Mouse (Mus musculus) lung, postnatal 36 days (tissue): ENCODE data around the gene Nfia.

Source experiments
- DNase-seq: peaks from one replicate; pipeline ENCODE4 v3.0.0; 2022; ENCODE audit warnings: mixed read lengths

The Nfia gene

DNA sequence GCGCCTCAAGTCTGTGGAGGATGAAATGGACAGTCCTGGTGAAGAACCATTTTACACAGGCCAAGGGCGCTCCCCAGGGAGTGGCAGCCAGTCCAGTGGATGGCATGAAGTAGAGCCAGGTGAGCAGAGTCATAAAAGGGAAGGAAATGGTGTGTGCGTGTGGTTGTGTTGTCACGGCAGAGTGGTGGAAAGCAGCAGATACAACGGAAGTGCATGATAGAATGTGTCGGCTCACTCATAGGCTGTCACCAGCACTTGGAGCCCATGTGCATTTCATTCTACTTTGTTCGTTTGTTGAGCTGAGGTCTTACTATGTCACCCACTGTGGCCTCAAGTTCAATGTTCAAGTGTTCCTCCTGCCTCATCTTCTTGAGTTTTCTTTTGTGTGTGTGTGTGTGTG lies 248.3 kb downstream of the Nfia start:
- DNase-seq, result no peak

DNA sequence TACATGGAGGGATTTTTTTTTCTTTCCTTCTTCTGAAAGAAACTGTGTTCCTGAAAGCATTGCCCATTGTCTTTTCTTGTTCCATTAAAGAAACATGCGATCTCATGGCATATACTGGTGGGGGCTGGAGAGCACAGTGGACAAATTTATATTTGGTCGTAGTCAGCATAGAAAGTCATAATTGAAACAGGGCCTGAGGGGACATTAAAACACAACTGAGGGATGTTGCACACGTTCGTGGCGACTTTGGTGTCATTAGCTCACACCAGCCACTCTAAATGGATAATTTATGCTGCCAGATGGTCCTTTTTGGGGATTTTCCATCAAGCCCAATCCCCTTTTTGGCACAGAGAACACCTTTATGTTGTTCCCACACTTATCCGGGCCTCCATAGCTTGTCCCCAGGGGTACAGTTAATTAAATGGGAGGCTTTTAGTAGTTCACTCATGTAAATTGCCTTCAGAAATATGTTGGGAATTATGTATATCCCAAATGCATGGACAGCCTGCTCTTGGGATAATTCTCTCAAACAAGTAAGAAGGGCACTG lies 250.8 kb downstream of the Nfia start:
- no peak for DNase-seq

DNA sequence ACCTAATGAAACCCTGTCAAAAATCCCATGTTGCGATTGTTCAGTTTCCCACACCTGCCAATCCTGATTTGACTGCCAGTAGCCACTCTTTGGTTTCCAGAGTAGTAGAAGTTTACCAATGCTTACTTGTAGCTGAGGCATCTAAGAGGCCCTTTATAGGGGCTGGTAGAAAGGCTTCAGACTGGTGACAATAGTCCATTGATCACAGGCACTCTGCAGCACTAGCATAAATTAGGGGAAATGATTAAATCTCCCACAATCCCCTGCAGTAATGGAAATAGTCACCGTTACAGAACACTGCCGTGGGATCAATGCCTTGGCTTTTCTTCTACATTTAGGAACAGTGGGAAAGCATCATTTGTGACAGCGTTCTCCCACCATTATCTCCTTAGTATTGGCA lies 254.9 kb downstream of the Nfia start:
- DNase-seq, result no peak

DNA sequence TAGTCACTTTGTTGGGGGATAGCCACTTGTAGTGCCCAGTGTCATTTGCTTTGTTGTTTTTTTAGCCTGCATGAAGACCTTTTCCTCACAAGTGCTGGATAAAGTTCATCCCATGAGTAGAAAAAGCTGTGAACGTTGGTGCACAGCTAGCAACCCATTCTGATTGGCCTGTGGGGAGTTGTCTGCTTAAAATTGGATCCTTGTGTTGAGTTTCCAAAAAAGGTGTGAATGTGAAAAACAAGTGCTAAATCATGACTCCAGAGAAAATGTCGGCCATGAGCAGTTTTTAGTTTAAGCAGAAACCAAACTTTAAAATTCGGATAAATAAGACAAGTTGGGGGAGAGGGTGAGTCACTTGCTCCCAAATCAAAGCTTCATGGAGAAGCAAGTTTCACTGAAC lies 259.3 kb downstream of the Nfia start:
- no peak for DNase-seq

DNA sequence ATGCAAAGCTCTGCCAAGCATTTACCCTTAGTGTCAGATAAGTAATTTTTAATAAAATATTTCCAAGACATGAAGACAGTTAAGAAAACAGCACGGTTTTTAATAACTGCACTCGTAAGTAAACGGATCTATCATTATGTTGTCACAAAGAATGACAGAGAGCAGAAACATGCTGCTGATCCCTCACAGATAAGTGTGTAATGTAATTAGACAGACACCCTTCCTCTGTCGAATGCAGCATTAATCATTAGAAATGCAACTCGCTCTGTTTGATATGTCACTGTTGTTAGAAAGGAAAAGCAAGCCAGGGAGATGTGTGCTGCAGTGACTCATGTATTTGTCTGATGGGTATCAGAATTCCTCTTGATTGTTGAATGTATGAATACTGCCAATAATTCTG lies 259.8 kb downstream of the Nfia start:
- DNase-seq, result no peak

DNA sequence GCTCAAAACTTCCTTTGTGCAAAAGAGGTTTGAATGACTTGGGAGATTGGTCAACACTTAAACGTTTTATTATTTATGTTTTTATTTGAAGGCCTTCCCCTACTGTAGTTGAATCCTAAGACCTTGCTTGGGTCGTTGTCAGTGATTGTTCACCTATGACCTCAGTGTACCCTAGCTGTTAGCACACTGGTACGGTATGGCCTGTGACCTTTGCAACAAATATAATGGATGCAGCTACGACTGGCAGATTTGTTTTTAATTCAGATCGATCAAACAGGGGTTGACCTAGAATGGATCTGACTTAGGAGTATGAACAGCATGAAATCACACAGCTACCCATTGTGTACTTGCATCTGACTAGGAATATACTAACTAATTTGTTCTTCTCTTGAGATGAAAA lies 266.6 kb downstream of the Nfia start:
- DNase-seq, result no peak

DNA sequence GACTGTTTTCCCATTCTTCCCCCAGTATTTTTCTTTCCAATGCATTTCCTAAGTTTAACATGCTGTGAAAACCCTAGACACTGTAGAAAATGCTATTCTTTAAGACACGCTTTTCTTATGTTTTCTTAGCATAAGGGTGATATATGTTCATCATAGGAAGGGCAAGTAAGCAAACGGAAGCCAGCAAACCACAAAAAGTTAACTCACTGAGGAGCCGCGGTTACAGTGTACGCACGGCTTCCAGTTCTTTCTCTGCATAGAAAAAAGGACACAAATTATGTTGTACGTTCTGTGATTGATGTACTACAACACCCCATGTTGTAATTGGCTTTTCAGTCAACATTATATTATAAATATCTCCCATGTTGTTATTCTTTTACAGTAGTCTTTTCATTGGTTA lies 267.6 kb downstream of the Nfia start:
- no peak for DNase-seq

DNA sequence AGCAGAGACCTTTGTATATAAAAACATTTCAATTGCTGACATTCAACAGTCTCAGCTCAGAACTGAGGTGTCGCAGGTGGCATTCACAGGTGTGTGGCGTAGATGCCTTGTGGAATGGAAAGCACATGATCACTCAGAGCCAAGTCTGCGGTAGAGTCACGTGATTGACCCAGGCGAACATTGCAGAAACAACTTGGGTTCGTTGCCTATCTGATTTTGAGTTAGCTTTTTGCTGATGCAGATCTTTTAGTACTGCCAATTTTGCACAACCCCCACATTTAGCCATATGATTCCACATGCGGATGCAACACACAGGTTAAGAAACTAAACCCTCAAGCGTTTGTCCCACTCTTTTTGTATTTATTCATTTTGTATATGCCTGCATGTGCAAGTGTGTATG lies 272.1 kb downstream of the Nfia start:
- DNase-seq, result no peak

DNA sequence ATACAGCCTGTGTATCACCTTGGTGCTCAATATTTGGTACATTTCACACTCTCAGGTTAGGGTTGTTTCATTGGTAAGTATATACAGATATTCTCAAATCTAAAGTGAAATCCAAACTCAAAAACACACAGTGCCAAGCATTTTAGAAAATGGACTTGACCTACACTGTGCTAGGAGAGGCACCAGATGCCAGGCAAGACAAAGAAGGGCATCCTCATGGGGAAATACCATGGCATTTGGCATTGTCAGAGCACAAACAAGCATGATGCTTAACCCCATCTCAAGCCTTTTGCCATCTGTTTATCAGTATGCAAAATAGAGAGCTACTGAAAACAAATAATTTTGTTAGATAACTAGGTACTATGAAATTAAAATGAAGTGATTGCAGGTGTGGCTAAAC lies 274.8 kb downstream of the Nfia start:
- no peak for DNase-seq

DNA sequence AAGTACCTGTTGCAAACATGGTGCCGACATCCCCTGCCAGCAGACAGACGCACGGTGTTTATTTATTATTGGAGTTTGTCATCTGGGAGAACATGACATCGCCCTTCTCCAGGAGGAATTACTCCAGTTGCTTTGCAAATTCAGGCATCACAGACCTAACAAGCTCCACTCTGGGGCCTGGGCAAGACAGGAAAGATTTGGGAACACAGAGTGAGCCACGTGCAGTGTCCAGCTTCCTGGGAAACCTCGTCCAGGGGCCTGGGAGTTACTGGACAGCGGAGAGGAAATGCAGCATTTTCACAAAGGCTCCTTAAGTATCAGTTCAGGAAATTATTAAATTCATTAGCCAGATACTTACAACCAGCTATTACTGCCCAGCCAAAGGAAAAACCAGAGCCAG lies 277.1 kb downstream of the Nfia start:
- no peak for DNase-seq

DNA sequence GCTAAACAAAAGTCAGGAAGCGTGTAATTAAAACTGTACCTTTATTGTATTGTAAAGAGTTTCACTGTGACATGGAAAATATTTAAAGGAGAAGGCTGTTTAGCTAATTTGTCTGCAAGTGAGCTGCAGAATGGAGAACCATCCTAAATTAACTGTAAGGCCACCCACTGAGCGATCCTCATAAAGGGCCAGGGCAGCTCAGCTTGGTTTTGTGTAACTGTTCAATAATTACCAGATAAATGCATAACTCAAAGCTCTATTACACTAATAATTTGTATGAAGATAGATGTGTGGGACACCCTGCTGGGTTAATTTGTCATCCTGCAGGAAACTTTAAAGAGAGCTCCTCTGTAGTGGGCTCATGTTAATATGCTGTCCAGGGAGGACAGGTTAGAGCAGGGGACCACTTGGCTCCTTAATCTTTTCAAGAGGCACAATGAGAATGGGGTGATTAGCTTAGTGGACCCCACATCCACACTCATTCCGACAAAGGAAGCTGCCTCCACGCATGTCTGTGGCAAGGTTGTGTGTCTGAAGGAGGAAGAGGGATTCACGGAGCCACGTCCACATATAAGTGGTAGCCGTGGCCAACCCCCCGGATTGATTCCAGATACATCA lies 277.6 kb downstream of the Nfia start:
- no peak for DNase-seq

DNA sequence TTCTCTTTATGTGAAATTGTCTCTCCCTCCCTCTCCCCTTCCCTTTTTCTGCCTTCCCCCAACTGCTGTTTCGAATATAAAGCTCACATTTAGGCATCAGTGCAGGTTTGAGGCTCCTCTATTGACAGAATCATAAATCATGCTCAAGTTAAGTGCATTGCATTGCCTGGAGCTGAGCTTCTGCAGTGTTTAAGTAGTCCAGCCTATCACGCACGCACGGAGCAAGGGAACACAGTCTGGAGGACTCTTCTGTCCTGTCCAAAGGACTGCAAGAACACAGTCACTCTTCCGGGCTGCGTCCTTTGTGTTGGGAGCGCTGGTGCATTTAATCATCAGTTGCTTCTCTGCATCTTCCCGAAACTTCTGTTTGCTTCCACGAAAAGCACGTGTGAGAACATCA lies 278.2 kb downstream of the Nfia start:
- no peak for DNase-seq

DNA sequence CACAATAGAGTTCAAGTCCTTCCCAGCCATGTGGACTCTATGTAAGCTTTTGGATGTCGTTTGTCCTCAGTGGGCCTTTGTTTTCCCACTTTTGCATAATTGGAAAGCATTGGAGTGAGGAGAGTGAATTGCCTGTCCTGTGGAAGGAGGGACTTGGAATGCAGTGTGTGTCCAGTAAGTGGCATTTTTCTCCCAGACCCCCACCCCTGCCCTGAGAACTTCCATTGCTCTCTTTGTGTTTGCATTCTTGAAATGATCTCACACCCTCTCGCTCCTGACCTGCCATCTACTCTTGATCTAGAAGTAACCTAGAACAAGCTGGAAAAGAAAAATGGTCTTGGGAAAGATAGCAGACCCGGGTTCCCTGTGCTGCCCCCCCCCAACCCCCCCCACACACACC lies 278.8 kb downstream of the Nfia start:
- DNase-seq, result no peak

DNA sequence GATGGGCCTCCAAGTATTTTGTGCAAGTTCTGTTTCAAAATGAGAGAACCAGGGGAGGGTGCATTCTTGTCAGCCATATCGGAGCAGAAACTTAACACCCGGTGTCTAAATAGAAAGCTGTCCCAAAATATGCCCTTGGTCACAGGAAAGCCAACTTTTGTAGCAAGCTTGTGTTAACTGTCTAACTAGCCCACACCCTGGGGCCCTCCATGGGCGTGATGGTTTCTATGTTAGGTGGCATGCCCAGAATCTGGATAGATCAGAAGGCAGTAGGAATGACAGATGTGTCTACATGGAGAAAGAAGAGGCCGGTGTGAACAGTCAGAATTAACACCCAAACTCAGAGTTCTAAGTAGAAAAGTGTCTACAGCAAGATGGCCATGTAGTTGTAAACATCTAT lies 282.5 kb downstream of the Nfia start:
- DNase-seq, result no peak

DNA sequence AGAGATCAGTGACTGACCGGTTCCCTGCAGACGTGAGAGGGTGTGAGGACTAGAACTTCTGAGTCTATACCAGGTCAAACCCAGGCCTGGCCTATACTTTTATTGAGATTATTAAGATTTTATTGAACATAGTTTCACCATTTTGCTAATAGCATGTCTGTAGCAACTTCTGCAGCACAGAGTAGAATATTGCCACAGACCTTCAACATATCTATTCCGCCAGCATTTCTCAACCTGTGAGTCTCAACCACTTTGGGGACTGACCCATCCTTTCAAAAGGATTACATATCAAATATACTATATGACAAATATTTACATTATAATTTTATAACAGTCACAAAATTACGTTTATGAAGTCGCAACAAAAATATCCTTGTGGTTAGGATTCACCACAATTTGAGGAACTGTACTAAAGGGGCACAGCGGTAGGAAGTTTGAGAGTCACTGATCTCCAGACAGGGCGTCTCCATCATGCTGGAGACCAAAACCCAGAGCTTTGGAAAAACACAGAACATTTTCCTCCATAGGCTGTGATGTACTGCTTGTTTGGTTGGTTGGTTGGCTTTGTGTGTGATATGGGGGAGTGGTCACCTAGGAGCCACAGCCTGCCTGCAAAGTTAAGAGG lies 284.0 kb downstream of the Nfia start:
- no peak for DNase-seq

DNA sequence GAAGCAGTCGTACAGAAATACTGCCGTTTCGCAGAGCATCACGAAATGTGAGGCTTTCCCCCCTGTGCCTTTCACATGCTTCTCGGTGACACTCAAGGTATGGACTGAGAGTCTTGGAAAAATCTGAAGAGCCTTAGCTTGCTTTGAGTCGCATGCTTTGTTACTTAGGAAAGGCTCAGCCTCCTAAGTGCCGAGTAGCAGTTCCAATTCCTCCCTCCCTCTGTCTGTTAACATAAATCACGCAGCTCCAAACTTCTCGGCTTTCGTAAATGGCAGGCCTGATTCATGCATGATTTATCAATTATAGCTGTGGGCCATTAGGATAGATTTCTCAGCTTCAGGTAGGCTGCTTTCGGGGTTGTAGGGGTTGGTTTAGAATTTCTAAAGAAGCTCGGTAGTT lies 284.7 kb downstream of the Nfia start:
- no peak for DNase-seq

DNA sequence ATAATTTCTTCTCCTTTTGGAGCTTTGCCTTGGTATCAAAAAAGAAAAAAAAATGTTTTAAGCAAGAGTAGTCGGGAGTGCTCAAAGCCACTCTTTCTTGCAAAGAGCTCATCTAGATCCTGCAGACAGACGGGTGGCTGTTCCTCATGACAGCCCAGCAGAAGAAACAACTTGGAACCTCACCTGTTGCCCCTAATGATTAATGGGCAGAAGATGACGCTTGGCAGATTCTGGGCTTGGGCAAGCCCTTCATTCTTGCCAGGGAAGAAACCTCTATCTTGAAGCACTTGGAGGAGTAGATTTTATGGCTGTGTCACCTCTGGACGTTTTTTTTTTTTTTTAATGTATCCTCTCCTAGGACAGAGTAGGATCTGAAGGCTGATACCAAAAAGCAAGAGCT lies 285.2 kb downstream of the Nfia start:
- DNase-seq, result no peak

DNA sequence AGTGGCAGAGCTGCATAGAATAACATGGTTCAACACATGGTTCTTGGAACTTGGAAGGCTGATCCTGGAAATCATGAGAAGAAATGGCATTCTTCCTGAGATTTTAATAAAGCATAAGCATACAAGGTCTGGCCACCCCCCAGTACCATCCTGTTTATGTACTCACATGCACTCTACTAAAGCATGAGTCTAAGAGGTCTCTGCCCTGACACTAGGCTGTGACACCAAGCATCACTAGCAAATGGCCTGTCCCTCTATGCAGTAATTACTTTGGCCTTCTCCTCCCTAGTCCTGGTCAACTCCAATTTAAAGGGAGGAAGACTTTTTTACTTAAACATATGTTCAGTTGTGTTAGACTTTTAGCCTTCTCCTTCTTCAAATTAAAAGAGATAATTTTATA lies 285.6 kb downstream of the Nfia start:
- no peak for DNase-seq

DNA sequence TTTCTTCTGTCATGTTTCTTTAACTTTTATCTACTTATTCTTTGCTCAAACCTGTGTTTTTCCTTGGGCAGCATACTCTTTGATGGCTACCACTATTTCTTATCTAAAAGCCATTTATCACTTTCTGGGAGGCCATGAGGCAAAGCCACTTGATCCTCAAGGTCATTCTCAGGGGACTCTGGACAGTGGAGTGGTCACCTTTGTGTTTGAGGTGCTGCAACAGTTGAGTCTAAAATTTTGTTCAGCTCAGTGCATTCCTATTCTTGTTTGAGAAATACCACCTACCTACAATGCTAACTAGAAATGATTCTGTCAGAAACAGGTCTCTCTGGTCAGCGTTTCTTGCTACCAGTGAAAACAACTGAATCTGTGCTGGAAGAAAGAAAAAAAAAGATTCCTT lies 288.1 kb downstream of the Nfia start:
- no peak for DNase-seq

DNA sequence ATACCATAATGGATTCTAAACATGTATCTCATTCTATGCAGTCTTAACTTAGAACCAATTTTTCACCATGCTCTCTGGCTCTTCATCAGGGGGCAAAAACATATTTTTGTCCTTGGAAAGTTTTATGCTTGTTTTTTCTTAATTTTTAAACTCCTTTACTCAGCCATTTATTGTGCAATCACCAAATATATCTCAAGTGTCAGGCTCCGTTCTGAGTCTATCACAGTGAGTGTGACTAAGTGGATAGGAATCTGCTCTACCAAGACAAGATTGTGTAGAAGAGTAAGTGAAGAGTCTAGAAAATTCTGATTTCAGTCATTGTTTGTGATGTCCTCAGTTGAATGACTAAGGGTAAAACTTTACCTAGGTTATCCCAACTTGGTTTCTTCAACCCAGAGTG lies 288.6 kb downstream of the Nfia start:
- peak; percentile 45 for DNase-seq

DNA sequence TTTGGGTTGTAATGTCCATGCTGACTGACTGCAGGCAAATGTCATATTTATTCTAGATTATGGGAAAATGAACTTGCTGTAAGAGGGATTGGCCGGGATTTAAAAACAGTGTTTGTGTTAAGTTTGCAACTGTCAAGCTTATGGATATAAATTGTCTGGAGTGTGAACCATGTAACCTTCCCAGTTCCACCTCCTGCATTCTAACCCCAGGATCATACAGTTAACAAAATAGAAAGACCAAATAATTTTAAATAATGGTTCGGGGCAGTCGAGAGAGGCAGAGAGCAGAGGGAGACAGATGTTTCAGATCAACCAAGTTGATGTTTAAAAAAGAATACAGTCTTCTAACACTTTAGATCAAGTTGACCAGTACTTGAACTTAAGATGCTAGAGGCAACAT lies 290.7 kb downstream of the Nfia start:
- no peak for DNase-seq

DNA sequence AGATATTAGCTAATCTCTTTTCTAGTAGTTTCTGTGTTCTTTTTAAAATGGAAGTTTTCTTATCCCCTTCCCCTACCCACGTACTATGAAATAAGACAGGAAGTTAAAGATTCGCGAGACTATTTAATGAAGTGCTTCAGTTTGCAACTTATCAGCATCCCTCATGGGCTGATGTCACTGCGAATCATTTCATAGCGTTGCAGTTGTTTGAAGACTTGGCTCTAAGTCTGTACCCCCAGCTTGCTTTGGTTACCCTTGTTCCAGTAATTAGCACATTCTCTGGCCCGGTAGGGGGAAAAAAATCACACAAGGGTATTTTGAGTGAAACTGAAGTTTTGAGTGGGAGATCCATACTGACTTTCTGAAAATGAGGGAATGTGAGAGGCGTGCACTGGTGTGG lies 303.6 kb downstream of the Nfia start:
- DNase-seq, result no peak

DNA sequence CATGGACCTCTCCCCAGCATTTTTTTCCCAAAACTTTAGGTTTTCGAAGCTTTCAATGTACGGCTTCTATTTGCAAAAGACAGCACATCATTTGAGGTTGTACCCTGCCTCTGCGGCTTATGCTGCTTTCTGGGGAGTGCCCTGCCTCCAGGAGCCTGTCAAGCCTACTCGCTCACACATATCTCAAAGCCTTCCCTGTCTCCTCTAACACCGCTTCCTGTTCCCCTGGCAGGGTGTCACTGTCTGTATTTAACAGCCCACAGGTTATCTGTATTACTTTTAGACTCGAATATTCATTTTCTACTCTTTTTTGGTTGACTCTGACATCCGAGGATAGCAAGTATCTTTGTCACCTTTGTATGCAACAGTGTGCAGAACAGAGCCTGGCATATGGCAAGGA lies 304.1 kb downstream of the Nfia start:
- DNase-seq, result no peak

DNA sequence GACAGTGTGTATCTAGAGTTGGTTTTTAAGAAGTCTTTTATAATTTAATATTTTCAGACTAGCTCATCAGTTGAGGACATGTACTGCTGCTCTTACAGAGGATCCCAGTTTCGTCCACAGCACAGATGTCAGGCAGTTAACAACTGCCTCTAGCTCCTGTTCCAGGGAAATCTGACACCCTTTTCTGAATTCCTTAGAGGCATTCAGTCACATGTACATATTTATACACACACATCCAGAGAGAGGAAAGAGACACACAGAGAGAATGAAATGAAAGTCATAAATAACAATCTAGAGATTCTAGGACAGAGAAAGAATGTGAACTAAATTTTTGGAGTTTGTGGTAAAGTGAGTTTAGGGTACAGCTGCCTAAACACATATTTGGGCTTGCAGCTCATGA lies 308.1 kb downstream of the Nfia start:
- no peak for DNase-seq

DNA sequence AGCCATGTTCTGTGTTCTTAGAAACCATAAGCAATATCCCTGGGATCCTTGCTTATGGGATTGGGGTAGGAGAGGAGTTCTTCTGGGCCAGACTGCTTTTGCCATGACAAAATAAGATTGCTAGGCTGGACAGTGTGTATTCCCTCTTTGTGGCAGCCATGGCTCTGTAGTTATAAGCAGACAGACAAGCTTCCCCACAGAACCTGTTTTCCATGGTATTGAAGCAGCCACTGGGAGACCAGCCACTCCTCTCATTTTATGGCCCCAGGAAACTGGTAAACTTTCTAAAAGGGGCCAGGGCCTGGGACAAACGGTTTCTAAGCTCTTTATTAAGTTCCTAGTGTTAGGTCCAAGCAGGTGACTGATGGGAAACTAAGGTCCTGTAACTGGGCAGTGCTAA lies 309.4 kb downstream of the Nfia start:
- DNase-seq, result no peak
